Mouse (Mus musculus): ENCODE data around the gene Gdf11. TPM values are rescaled to one million over a fixed set of nuclear protein-coding genes. Genes with fewer than 3 reads are reported as not detected.
A peak's percentile ranks its signal among the peaks of the same experiment; 100 is the strongest.

The Gdf11 gene
- polyA plus RNA-seq, 1 experiment from 2014 or later, result 0.23 TPM

DNA sequence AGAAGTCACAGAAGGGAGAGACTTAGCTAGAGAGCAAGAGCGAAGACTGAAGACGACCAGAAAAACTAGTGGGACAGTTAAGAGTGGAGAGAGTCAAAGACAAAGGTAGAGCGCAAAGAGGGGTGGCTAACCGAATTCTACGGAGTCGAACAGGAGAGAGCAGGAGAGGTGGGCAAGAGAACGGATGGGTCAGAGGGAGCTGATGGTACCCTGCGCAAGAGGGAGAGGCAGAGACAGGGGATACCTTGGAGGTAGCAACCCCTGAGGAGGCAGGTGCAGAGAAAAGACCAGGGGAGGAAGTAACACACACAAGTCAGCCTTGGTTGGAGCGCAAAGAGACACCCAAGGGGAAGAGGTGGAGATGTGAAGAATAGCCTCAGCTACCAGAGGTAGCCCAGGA lies 728 bp upstream of the Gdf11 start:
- peak overlapping the region; percentile 44 for H3K4me3 ChIP-seq (ENCODE audit: low read depth, low read length)
- H3K4me2 ChIP-seq (ENCODE audit: low read depth, low read length), result peak overlapping the region; percentile 71
- DNase-seq (no peak), ATAC-seq (no peak)
- H3K9me3 ChIP-seq (ENCODE audit: low read length), result no peaks in the 10 kb centered on the region
- no peak overlapping the region for H3K9ac ChIP-seq (replicated peaks)
- no peak overlapping the region for H3K27ac ChIP-seq (ENCODE audit: low read depth)
- H3K4me1 ChIP-seq (ENCODE audit: insufficient read depth), result peaks cover 20% of the 10 kb centered on the region
- 6% methylated on average over 9 of the region's 9 CpGs for WGBS (ENCODE audit: insufficient replicate concordance)
- peaks cover 57% of the 10 kb centered on the region for H3K27me3 ChIP-seq (ENCODE audit: insufficient read depth, low read length)
- H3K36me3 ChIP-seq (replicated peaks; ENCODE audit: insufficient read depth, low read length), result no peaks in the 10 kb centered on the region
- TF ChIP-seq CTCF (IDR thresholded peaks at IDR 0.05; ENCODE audit: low read depth) (no peak), EP300 (IDR thresholded peaks at IDR 0.05; ENCODE audit: low read depth) (no peak)

DNA sequence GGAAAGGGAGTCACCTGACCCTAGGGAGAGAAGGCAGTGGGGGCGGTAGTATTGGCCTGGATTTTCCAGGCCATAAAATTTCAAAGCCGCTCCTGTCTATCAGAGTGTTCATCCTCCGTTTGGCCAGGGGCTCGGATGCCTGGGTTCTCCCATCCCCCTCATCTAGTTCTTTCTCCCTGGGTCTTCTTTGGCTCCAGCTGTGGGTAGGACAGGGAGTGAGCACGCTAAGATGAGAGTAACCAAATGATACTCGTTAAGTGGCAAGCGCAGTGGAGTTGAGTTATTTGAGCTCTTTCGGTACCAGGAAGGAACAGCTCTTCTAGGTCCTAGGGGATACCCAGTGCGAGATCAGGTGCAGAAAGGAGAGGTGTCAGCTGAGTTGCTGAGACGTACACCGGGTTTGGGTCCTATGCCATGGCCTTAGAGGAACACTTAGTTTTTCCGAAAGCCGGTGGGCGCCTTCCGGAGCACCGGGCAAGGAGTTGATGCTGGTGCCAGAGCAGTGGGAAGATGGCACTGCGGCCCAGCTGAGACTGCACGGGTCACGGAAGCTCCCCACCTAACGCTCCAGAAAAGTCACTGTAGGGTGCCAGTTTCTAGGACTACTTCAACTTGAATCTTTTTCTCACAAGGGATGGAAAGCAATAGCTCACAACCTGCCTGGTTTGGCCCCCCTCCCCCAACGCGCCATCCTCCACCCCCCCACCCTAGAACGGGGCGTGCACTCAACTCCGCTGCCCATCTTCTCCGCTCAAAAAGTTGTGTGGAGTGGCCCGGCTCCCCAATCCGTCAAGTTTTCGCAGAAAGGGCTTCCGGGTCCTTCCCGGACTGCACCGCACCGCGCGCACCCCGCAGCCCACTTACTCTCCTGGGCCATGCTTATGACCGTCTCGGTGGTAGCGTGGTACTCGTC lies 879 bp downstream of the Gdf11 start:
- TF ChIP-seq CTCF (IDR thresholded peaks at IDR 0.05; ENCODE audit: low read depth) (no peak), EP300 (IDR thresholded peaks at IDR 0.05; ENCODE audit: low read depth) (no peak)
- Histone ChIP-seq H3K9me3 (ENCODE audit: low read length) (no peaks in the 10 kb centered on the region), H3K4me3 (ENCODE audit: low read depth, low read length) (peak overlapping the region; percentile 44), H3K27ac (ENCODE audit: low read depth) (no peak overlapping the region), H3K4me2 (ENCODE audit: low read depth, low read length) (peak overlapping the region; percentile 71), H3K4me1 (ENCODE audit: insufficient read depth) (peaks cover 15% of the 10 kb centered on the region), H3K9ac (replicated peaks) (peak overlapping the region; percentile 39; the same call in 1 of the 2 replicates), H3K36me3 (replicated peaks; ENCODE audit: insufficient read depth, low read length) (no peaks in the 10 kb centered on the region), H3K27me3 (ENCODE audit: insufficient read depth, low read length) (peaks cover 41% of the 10 kb centered on the region)
- WGBS (ENCODE audit: insufficient replicate concordance), result 3% methylated on average over 40 of the region's 40 CpGs
- DNase-seq (no peak), ATAC-seq (0 out of 2 replicates have a peak, but pooled peaks have one; percentile 7)

DNA sequence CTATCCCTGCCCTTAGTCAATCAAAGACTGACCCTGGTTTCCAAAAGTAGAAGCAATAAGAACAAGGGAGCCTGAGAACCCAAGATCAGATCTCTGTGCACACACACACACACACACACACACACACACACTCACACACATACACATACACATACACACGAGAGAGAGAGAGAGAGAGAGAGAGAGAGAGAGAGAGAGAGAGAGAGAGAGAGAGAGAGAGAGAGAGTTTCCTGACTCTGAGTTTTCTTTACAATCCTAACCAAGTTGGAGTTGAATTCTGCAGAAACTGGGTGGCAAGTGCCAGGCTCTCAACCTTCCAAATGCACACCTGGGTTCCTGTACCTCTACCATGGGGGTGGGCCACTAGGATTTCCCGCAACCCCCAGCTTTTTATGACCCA lies 1.7 kb downstream of the Gdf11 start:
- ATAC-seq, result no peak
- Histone ChIP-seq H3K9me3 (ENCODE audit: low read length) (no peaks in the 10 kb centered on the region), H3K27ac (ENCODE audit: low read depth) (no peak overlapping the region), H3K27me3 (ENCODE audit: insufficient read depth, low read length) (peaks cover 39% of the 10 kb centered on the region), H3K4me3 (ENCODE audit: low read depth, low read length) (no peak overlapping the region), H3K4me2 (ENCODE audit: low read depth, low read length) (no peak overlapping the region), H3K4me1 (ENCODE audit: insufficient read depth) (peaks cover 14% of the 10 kb centered on the region), H3K9ac (replicated peaks) (no peak overlapping the region), H3K36me3 (replicated peaks; ENCODE audit: insufficient read depth, low read length) (no peaks in the 10 kb centered on the region)
- no peak for TF ChIP-seq CTCF (IDR thresholded peaks at IDR 0.05; ENCODE audit: low read depth)
- TF ChIP-seq EP300 (IDR thresholded peaks at IDR 0.05; ENCODE audit: low read depth), result no peak
- DNase-seq, result no peak
- 32% methylated on average over 2 of the region's 2 CpGs for WGBS (ENCODE audit: insufficient replicate concordance)

DNA sequence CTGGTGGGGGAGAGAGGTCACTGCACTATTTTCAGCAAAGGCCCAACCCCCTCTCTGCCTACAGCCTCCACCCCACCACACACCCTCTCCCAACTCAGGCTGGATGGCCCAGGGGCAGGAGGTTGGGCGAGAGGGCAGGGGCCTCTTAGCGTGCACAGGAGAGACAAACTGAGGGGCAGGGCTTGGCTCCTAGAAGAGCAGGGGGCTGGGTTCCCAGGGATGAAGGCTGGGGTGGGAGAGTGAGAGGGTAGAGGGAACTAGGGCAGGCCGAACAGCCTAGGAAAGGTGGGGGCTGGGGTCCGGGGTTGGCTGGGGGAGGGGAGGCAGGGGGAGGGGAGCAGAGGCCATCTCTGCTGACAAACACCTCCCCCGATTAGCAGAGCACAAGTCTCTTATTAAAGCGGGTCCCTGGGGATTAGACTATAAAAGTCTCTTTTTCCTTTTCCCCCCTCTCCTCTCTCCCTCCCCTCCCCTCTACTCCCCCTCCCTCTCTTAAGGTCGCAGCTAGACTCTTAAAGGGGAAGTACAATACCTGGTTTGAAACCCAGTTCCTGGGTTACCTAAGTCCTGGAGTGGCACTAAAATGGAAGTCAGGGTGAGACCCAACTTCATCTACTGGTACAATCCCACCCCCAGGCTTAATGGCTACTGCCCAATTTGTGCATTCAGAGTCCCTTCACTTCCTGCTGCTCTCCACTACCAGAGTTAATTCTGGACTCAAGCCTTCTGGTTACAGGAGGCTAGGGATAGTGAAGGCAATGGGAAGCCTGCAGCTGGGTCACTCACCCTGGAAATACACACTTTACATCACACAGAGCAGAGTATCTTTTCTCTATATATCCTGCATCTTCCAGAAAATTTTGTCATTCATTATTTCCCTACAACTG lies 2.3 kb downstream of the Gdf11 start:
- no peak for DNase-seq
- H3K27me3 ChIP-seq (ENCODE audit: insufficient read depth, low read length), result peaks cover 32% of the 10 kb centered on the region
- ATAC-seq, result peak; percentile 64
- TF ChIP-seq CTCF (IDR thresholded peaks at IDR 0.05; ENCODE audit: low read depth) (no peak), EP300 (IDR thresholded peaks at IDR 0.05; ENCODE audit: low read depth) (no peak)
- no peak overlapping the region for H3K27ac ChIP-seq (ENCODE audit: low read depth)
- peaks cover 14% of the 10 kb centered on the region for H3K4me1 ChIP-seq (ENCODE audit: insufficient read depth)
- H3K36me3 ChIP-seq (replicated peaks; ENCODE audit: insufficient read depth, low read length), result no peaks in the 10 kb centered on the region
- H3K4me3 ChIP-seq (ENCODE audit: low read depth, low read length), result 0 out of 2 replicates have a peak overlapping the region, but pooled peaks have one; percentile 10
- no peaks in the 10 kb centered on the region for H3K9me3 ChIP-seq (ENCODE audit: low read length)
- peak overlapping the region; percentile 38 for H3K4me2 ChIP-seq (ENCODE audit: low read depth, low read length)
- WGBS (ENCODE audit: insufficient replicate concordance), result 7% methylated on average over 7 of the region's 7 CpGs
- H3K9ac ChIP-seq (replicated peaks), result no peak overlapping the region; the same call in 1 of the 2 replicates

DNA sequence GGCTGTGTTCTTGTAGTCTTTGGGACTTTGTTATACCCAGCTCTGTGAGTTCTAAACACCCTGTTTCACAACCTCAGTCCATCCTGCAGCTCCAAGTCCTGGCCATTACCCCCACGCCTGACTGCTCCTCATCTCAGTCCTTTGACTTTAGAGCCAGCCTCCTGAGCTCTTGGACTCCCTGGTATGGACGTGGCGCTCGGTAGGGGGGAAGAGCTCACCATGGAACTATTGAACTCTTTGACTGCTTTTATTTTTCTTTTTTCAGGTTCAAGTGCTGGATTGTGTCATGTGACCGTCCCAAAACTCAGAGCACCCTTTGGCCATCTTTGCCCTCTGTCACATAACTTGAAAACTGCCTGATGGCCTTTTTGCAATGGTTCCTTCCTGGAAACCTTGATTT lies 9.5 kb downstream of the Gdf11 start:
- ATAC-seq (peak; percentile 43; the same call in 1 of the 2 replicates), DNase-seq (no peak)
- peaks cover 5% of the 10 kb centered on the region for H3K36me3 ChIP-seq (replicated peaks; ENCODE audit: insufficient read depth, low read length)
- H3K4me3 ChIP-seq (ENCODE audit: low read depth, low read length), result no peak overlapping the region
- no peak overlapping the region for H3K9ac ChIP-seq (replicated peaks)
- H3K9me3 ChIP-seq (ENCODE audit: low read length), result no peaks in the 10 kb centered on the region
- no peaks in the 10 kb centered on the region for H3K4me1 ChIP-seq (ENCODE audit: insufficient read depth)
- TF ChIP-seq EP300 (IDR thresholded peaks at IDR 0.05; ENCODE audit: low read depth) (no peak), CTCF (IDR thresholded peaks at IDR 0.05; ENCODE audit: low read depth) (no peak)
- no peak overlapping the region for H3K27ac ChIP-seq (ENCODE audit: low read depth)
- H3K4me2 ChIP-seq (ENCODE audit: low read depth, low read length), result no peak overlapping the region
- WGBS (ENCODE audit: insufficient replicate concordance), result 65% methylated on average over 5 of the region's 5 CpGs
- H3K27me3 ChIP-seq (ENCODE audit: insufficient read depth, low read length), result no peaks in the 10 kb centered on the region

DNA sequence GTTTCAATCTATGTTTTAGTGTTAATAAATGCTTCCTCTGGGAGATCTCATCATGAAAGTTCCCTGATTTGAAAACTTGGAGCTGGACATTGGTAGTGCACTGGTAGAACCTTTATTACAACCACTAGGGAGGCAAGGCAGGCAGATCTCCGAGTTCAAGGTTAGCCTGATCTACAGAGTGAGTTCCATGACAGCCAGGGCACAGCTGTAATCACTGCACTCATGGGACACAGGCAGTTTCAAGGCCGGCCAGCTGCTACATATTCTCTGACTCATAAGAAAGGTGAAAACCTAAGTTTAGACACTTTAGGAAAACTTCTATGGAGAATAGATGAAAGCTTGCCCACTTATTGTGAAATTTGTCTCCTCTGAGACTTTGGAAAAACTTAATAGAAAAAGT lies 12.7 kb downstream of the Gdf11 start:
- DNase-seq, result no peak
- ATAC-seq, result no peak
- WGBS (ENCODE audit: insufficient replicate concordance), result 80% methylated on average over 2 of the region's 2 CpGs
- Histone ChIP-seq H3K27me3 (ENCODE audit: insufficient read depth, low read length) (no peaks in the 10 kb centered on the region), H3K4me3 (ENCODE audit: low read depth, low read length) (no peak overlapping the region), H3K27ac (ENCODE audit: low read depth) (no peak overlapping the region), H3K36me3 (replicated peaks; ENCODE audit: insufficient read depth, low read length) (peaks cover 30% of the 10 kb centered on the region), H3K4me1 (ENCODE audit: insufficient read depth) (no peaks in the 10 kb centered on the region), H3K9me3 (ENCODE audit: low read length) (no peaks in the 10 kb centered on the region), H3K9ac (replicated peaks) (no peak overlapping the region), H3K4me2 (ENCODE audit: low read depth, low read length) (no peak overlapping the region)
- TF ChIP-seq EP300 (IDR thresholded peaks at IDR 0.05; ENCODE audit: low read depth) (no peak), CTCF (IDR thresholded peaks at IDR 0.05; ENCODE audit: low read depth) (no peak)
